ENCODE assay signal across 8 mouse cellular contexts in genomic region chr4:134766904-134767425, GRCm38 (mm10). TPM values are rescaled to one million over a fixed set of nuclear protein-coding genes. Genes with fewer than 3 reads are reported as not detected.
DNase-seq lines count a peak whose midpoint lies in the region; ATAC-seq and TF ChIP-seq lines count a peak whose summit lies in the region.

No protein-coding gene starts in this region.

- peak overlapping the region; percentile 67 for H3K4me3 ChIP-seq in heart, adult 2 months

- TF ChIP-seq POLR2A in heart, adult 2 months (IDR thresholded peaks at IDR 0.05; ENCODE audit: insufficient read depth, low read depth, low read length), result no peak

- intact Hi-C loops in heart, adult 2 months (cut with DNase I), result loop anchor here (5.0 kb wide), 1 partner anchor 35 kb away; no protein-coding TSS in a partner anchor

- peaks cover 20% of the 10 kb centered on the region for H3K4me1 ChIP-seq in heart, adult 2 months (ENCODE audit: control insufficient read depth, insufficient read depth, low read length)

- peak overlapping the region; percentile 92 for H3K27ac ChIP-seq in heart, adult 2 months

- no peaks in the 10 kb centered on the region for H3K27me3 ChIP-seq in heart, adult 2 months (ENCODE audit: control insufficient read depth, insufficient read depth, low read length)

- no peaks in the 10 kb centered on the region for H3K36me3 ChIP-seq in heart, adult 2 months (ENCODE audit: control insufficient read depth, insufficient read depth, low read length)

- DNase-seq in spleen, postnatal 4 days (ENCODE audit: low spot score in 2 of 2), result peak; percentile 42 to 80
- no peak for DNase-seq in spleen, adult 12 weeks (ENCODE audit: low spot score)
- peak; percentile 59 for DNase-seq in cerebellum, adult 8-10 months
- DNase-seq in heart, adult 2 months, result peak; percentile 56 to 63
- peak; percentile 47 for DNase-seq in kidney, adult 9 months
- peak; percentile 78 for DNase-seq in lung, postnatal 10 days
- DNase-seq in testis, postnatal 10 days (ENCODE audit: low spot score), result peak; percentile 71

- TF ChIP-seq CTCF in heart, adult 2 months (IDR thresholded peaks at IDR 0.05), result peak; percentile 25

- no peak for TF ChIP-seq EP300 in heart, adult 2 months (IDR thresholded peaks at IDR 0.05; ENCODE audit: insufficient read depth, low read depth, low read length)

- H3K79me2 ChIP-seq in heart, adult 2 months (replicated peaks; ENCODE audit: control insufficient read depth, insufficient read depth, low read length), result peaks cover 1% of the 10 kb centered on the region; the same call in 1 of the 2 replicates

- ATAC-seq in granulocyte monocyte progenitor cell, adult 5-6 weeks (replicated peaks; ENCODE audit: poor library complexity, severe bottlenecking), result no peak

- under 1% methylated on average over 23 of the region's 23 CpGs for WGBS in heart, adult 2 months

- H3K9ac ChIP-seq in heart, adult 2 months (ENCODE audit: low read depth, low read length), result peak overlapping the region; percentile 91

RNA-seq across cellular contexts. Expression of gene Ldlrap1, which starts 0.9 kb away (rescaled TPM):
- 10 to 100 TPM; 11.5 to 12.6 TPM for total RNA-seq in heart, adult 2 months (2021)
- 12.4 and 14.1 TPM in 2 replicates for polyA plus RNA-seq in heart, adult 2 months (2012; rRNA removed)
- total RNA-seq in granulocyte monocyte progenitor cell, adult 5-6 weeks (2014; fragmentation: Nextera tagmentation), result 28.4 and 30.6 TPM in 2 replicates
- 10.1 and 10.2 TPM in 2 replicates for total RNA-seq in granulocyte monocyte progenitor cell, adult 5-6 weeks (2017)
